Mouse (Mus musculus): Measurements from ENCODE around the gene Trpm3. TPM values are rescaled to one million over a fixed set of nuclear protein-coding genes. Genes with fewer than 3 reads are reported as not detected.

Gene Trpm3
- polyA plus RNA-seq, 1 experiment, result 0.05 TPM

DNA sequence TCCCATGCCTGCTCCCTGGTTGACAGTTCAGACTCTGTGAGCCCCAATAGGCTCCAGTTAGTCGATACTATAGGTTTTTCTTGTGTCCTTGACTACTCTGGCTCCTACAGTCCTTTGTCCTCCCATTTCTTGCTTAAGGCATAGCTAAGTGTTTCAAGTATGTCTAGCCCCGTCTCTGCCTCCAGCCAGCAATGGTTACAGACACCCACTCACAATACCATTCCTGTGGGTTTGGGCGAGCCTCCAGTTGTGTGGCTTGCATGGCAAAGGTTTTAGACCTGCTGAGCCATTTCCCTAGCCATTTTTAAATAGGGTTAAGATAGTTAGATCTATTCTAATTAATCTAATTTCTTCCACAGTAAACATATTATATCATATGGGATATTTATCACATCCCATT is 145.8 kb downstream of the Trpm3 start:
- Histone ChIP-seq H3K36me3 (ENCODE audit: control insufficient read depth, insufficient read depth) (no peaks in the 10 kb centered on the region), H3K79me2 (ENCODE audit: control insufficient read depth, insufficient read depth) (no peaks in the 10 kb centered on the region), H3K27me3 (ENCODE audit: control insufficient read depth, insufficient read depth, insufficient read length) (no peaks in the 10 kb centered on the region), H3K4me3 (ENCODE audit: insufficient read depth, poor library complexity, severe bottlenecking) (no peak overlapping the region), H3ac (ENCODE audit: control insufficient read depth, insufficient read length, low read depth) (no peak overlapping the region), H3K79me3 (ENCODE audit: low read depth) (no peaks in the 10 kb centered on the region)
- TF ChIP-seq FOSL1 (IDR thresholded peaks at IDR 0.05; ENCODE audit: insufficient read depth, low read length, poor library complexity, severe bottlenecking) (no peak), MAX (IDR thresholded peaks at IDR 0.05) (no peak), MYOG (IDR thresholded peaks at IDR 0.05; ENCODE audit: control insufficient read depth, extremely low read depth, insufficient read length) (no peak), USF1 (IDR thresholded peaks at IDR 0.05; ENCODE audit: low read depth) (no peak), CEBPB (IDR thresholded peaks at IDR 0.05; ENCODE audit: low read depth) (no peak), MYOD1 (IDR thresholded peaks at IDR 0.05; ENCODE audit: control insufficient read depth, insufficient read length, low read depth) (no peak), CTCF (IDR thresholded peaks at IDR 0.05; ENCODE audit: control insufficient read depth, insufficient read depth, insufficient read length) (no peak)

DNA sequence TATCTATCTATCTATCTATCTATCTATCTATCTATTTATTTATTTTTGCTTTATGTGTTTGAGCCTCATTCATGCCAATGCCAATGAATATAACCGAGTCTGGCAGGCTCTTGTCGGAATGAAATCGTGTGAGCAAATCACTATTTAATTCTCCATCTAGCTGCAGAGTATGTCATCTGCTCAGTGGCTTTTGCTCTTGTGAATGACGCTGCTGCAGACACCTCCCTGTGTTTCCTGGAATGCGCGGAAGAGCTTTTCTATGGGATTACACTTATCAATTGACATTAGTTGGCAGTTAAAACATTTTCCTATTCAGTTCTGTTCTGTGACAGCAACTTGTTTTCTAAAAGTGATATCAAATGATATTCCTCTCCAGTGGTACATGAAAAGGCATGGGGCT is 153.8 kb downstream of the Trpm3 start:
- TF ChIP-seq FOSL1 (IDR thresholded peaks at IDR 0.05; ENCODE audit: insufficient read depth, low read length, poor library complexity, severe bottlenecking), result no peak
- Histone ChIP-seq H3K27me3 (ENCODE audit: control insufficient read depth, insufficient read depth, insufficient read length) (no peaks in the 10 kb centered on the region), H3K79me2 (ENCODE audit: control insufficient read depth, insufficient read depth) (no peaks in the 10 kb centered on the region), H3ac (ENCODE audit: control insufficient read depth, insufficient read length, low read depth) (no peak overlapping the region), H3K36me3 (ENCODE audit: control insufficient read depth, insufficient read depth) (no peaks in the 10 kb centered on the region), H3K4me3 (ENCODE audit: insufficient read depth, poor library complexity, severe bottlenecking) (no peak overlapping the region), H3K79me3 (ENCODE audit: low read depth) (no peaks in the 10 kb centered on the region)

DNA sequence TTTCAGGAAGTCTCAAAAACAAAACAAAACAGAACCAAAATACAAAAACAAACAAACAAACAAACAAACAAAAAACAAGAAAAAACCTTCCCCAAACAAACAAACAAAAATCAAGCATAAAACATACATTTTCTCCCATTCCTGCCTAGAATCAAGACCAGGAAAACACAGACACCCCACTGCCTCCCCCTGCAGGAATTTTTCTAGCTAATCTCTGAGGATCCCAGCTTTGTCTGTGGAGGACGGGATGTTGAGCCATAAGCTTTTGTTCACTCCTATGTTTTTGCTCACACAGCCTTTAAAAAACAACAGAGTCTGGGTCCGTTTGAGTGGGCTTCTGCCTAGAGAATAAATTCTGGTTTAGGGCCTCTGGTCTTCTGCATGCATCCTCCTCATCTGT is 162.1 kb downstream of the Trpm3 start:
- Histone ChIP-seq H3K79me2 (ENCODE audit: control insufficient read depth, insufficient read depth) (no peaks in the 10 kb centered on the region), H3K27me3 (ENCODE audit: control insufficient read depth, insufficient read depth, insufficient read length) (no peaks in the 10 kb centered on the region), H3ac (ENCODE audit: control insufficient read depth, insufficient read length, low read depth) (no peak overlapping the region), H3K36me3 (ENCODE audit: control insufficient read depth, insufficient read depth) (no peaks in the 10 kb centered on the region), H3K4me3 (ENCODE audit: insufficient read depth, poor library complexity, severe bottlenecking) (no peak overlapping the region), H3K79me3 (ENCODE audit: low read depth) (no peaks in the 10 kb centered on the region)
- TF ChIP-seq FOSL1 (IDR thresholded peaks at IDR 0.05; ENCODE audit: insufficient read depth, low read length, poor library complexity, severe bottlenecking), result no peak
- TF ChIP-seq MYOD1 (IDR thresholded peaks at IDR 0.05; ENCODE audit: control insufficient read depth, insufficient read length, low read depth), result no peak
- no peak for TF ChIP-seq MAX (IDR thresholded peaks at IDR 0.05)
- no peak for TF ChIP-seq USF1 (IDR thresholded peaks at IDR 0.05; ENCODE audit: low read depth)
- no peak for TF ChIP-seq MYOG (IDR thresholded peaks at IDR 0.05; ENCODE audit: control insufficient read depth, extremely low read depth, insufficient read length)
- no peak for TF ChIP-seq CTCF (IDR thresholded peaks at IDR 0.05; ENCODE audit: control insufficient read depth, insufficient read depth, insufficient read length)

DNA sequence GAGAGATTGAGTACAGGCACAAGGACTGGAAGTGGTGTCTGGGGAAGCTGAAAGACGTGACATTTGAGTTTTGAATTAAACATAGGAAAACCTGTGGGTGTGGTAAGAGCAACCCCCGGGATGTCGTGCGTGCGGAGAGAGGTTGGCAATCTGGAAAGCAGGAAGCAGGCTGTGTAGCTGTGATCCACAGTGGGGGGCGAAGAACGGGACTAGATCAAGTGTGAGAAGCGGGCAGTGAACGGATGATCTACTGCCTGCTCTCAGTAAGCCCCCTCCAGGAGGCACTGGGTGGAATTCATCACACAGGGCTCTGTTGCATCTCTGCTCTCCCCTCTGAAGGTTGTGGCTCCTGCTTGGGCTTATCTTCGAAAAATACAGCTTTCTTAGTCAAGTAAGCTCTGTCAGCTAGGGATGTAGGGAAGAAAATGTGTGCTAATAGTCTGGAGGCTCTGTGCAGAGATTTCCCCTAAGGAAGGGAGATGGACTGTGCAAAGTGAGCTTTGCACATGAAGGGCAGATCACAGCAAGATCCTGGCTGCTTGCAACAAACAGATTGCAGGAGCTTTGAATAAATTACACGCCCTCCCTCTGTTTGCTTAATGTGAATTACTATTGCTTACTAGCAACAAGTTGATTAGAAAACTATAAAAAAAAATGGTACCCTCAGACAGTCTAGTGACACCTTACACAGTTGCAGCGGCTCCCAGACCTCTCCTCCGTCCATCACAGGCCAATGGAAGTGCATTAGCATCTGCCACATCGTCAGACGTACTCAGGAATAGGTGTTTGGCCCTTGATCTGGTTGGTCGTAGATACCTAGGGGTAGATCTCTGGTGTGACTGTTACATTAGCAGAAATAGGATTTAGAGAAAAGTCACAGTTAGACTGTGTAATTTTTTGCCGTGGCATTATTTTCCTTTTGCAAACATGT is 164.4 kb downstream of the Trpm3 start:
- Histone ChIP-seq H3K79me2 (ENCODE audit: control insufficient read depth, insufficient read depth) (no peaks in the 10 kb centered on the region), H3K27me3 (ENCODE audit: control insufficient read depth, insufficient read depth, insufficient read length) (no peaks in the 10 kb centered on the region), H3K36me3 (ENCODE audit: control insufficient read depth, insufficient read depth) (no peaks in the 10 kb centered on the region), H3K79me3 (ENCODE audit: low read depth) (no peaks in the 10 kb centered on the region), H3K4me3 (ENCODE audit: insufficient read depth, poor library complexity, severe bottlenecking) (no peak overlapping the region), H3ac (ENCODE audit: control insufficient read depth, insufficient read length, low read depth) (no peak overlapping the region)
- TF ChIP-seq CTCF (IDR thresholded peaks at IDR 0.05; ENCODE audit: control insufficient read depth, insufficient read depth, insufficient read length), result no peak
- no peak for TF ChIP-seq CEBPB (IDR thresholded peaks at IDR 0.05; ENCODE audit: low read depth)
- no peak for TF ChIP-seq MYOD1 (IDR thresholded peaks at IDR 0.05; ENCODE audit: control insufficient read depth, insufficient read length, low read depth)
- TF ChIP-seq USF1 (IDR thresholded peaks at IDR 0.05; ENCODE audit: low read depth), result no peak
- TF ChIP-seq FOSL1 (IDR thresholded peaks at IDR 0.05; ENCODE audit: insufficient read depth, low read length, poor library complexity, severe bottlenecking), result no peak
- no peak for TF ChIP-seq MYOG (IDR thresholded peaks at IDR 0.05; ENCODE audit: control insufficient read depth, extremely low read depth, insufficient read length)
- no peak for TF ChIP-seq MAX (IDR thresholded peaks at IDR 0.05)

DNA sequence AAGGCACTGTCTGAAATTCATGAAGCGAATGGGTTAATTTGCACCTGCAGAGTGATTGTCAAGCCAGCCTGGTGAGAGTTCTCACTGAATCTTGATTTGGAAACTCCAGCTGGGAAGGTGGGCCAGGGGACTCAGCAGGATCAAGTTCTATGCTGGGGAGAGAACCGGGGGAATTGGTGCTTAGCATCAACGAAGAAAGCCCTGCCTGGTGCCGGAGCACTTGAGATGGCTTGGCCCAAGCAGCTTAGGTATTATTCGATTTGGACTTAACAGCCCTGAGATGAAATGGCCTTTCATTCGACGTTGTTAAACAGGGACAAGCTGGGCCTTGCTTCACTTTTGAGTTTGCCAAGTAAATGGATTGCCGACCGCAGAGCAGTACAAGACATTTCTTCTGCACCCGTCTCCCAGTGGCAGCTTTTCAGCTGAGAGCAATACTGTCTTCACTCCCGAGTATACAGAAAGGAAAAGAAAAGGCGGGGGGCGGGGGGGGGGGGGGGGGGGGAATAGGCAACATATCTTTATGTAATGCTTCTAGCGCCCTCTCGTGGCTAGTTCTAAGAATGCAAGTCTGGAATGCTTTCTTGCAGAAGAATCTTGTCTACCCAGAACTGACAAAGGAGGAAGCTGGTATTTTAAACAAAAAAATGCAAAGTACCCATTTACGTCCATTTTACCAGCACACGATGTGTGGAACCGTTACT is 165.3 kb downstream of the Trpm3 start:
- TF ChIP-seq CTCF (IDR thresholded peaks at IDR 0.05; ENCODE audit: control insufficient read depth, insufficient read depth, insufficient read length), result no peak
- no peaks in the 10 kb centered on the region for H3K79me2 ChIP-seq (ENCODE audit: control insufficient read depth, insufficient read depth)
- H3ac ChIP-seq (ENCODE audit: control insufficient read depth, insufficient read length, low read depth), result no peak overlapping the region
- no peaks in the 10 kb centered on the region for H3K79me3 ChIP-seq (ENCODE audit: low read depth)
- H3K27me3 ChIP-seq (ENCODE audit: control insufficient read depth, insufficient read depth, insufficient read length), result no peaks in the 10 kb centered on the region
- no peaks in the 10 kb centered on the region for H3K36me3 ChIP-seq (ENCODE audit: control insufficient read depth, insufficient read depth)
- no peak overlapping the region for H3K4me3 ChIP-seq (ENCODE audit: insufficient read depth, poor library complexity, severe bottlenecking)

DNA sequence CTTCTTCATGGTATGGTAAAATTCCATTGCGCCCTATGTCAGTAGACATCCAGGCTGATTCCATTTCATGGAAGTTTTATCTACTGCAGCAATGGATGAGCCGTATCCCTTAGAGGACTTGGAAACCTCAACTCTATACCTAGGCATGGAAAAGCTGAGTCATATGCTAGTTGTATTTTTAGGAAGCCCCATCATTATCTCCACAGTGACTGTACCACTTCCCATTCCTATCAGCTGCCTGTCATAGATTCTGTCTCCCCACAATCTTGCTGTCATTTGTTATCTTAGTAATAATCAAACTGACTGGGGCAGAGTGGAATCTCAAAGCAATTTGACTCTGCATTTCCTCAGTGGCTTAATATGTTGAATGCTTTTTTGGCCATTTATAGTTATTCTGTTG is 169.2 kb downstream of the Trpm3 start:
- no peak overlapping the region for H3K4me3 ChIP-seq (ENCODE audit: insufficient read depth, poor library complexity, severe bottlenecking)
- TF ChIP-seq MYOD1 (IDR thresholded peaks at IDR 0.05; ENCODE audit: control insufficient read depth, insufficient read length, low read depth) (no peak), MAX (IDR thresholded peaks at IDR 0.05) (no peak), CTCF (IDR thresholded peaks at IDR 0.05; ENCODE audit: control insufficient read depth, insufficient read depth, insufficient read length) (no peak), CEBPB (IDR thresholded peaks at IDR 0.05; ENCODE audit: low read depth) (no peak), USF1 (IDR thresholded peaks at IDR 0.05; ENCODE audit: low read depth) (no peak), FOSL1 (IDR thresholded peaks at IDR 0.05; ENCODE audit: insufficient read depth, low read length, poor library complexity, severe bottlenecking) (no peak), MYOG (IDR thresholded peaks at IDR 0.05; ENCODE audit: control insufficient read depth, extremely low read depth, insufficient read length) (no peak)
- H3K36me3 ChIP-seq (ENCODE audit: control insufficient read depth, insufficient read depth), result no peaks in the 10 kb centered on the region
- no peaks in the 10 kb centered on the region for H3K79me2 ChIP-seq (ENCODE audit: control insufficient read depth, insufficient read depth)
- H3ac ChIP-seq (ENCODE audit: control insufficient read depth, insufficient read length, low read depth), result no peak overlapping the region
- no peaks in the 10 kb centered on the region for H3K79me3 ChIP-seq (ENCODE audit: low read depth)
- H3K27me3 ChIP-seq (ENCODE audit: control insufficient read depth, insufficient read depth, insufficient read length), result no peaks in the 10 kb centered on the region
